Mouse (Mus musculus): ENCODE results near the gene Fbxo21. TPM values are rescaled to one million over a fixed set of nuclear protein-coding genes. Genes with fewer than 3 reads are reported as not detected.

Fbxo21 gene
- 31.1 TPM for polyA plus RNA-seq (2017; shearing (Covaris generic))

DNA sequence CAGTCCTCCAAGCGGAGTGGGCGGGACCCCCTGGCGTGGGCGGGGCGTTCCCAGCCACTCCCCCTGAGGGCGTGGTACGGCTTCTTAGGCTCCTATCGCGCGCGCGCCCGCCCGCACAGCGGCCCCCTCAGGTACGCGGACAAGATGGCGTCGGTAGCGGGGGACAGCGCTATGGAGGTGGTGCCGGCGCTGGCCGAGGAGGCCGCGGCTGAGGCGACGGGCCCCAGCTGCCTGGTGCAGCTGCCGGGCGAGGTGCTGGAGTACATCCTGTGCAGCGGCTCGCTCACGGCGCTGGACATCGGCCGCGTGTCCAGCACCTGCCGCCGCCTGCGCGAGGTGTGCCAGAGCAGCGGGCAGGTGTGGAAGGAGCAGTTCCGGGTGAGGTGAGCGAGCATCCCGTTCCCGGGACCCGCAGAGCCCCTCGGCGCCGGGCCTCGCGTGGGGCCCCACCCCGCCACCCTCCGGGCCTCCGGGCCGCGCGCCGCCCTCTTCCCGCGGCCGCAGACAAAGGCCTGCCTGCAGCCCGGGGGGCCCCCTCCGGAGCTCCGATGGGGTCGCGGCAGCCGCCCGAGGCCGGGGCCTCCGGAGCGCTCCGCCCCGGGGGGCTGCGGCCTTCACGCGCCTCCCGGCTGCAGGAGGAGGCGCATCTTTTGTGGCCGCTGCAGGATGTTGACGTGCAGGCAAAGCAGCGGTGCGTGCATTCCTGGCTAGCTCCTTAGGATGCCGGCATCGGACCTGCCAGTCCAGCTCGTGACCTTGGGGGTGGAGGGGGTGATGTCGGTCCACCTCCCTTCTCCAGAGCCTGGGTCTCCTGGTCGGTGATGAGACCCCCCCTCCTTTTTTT lies at the start of gene Fbxo21:
Gene Fbxo21 (plus strand): TSS at position 74 of the 844 bp plus-strand sequence.

DNA sequence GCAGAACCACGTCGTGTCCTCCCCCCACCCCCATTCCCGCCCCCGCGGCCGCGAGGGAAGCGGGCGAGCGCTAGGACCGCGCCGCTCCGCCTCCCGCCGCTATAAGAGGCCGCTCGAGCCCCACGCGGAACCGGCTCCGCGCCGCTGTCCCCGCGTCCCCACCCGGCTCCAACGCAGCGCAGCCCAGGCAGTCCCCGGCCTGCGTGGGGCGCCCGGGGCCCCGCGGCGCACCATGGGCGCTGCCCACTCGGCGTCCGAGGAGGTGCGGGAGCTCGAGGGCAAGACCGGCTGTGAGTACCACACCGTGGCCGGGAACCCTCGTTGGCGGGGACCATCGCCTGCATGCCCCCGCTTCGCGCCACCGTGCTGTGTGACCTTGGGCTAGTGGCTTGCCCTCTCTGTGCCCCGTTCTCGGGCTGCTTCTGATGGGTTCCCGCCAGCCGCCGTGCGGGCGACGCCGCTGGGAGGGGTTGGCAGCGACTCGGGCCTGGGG lies 51.2 kb downstream of the Fbxo21 start, which contains the start of gene Tesc:
Gene Tesc (plus strand): TSS at position 46 of the 493 bp plus-strand sequence.

Other genes starting within 250 kb of the Fbxo21 start
- 0.05 TPM for gene Nos1, start 195.7 kb upstream of the Fbxo21 start, polyA plus RNA-seq (2017; shearing (Covaris generic))
- 98.8 TPM for gene Tesc, start 51.0 kb downstream of the Fbxo21 start, polyA plus RNA-seq (2017; shearing (Covaris generic))
- gene Fbxw8, start 178.7 kb downstream of the Fbxo21 start, polyA plus RNA-seq (2017; shearing (Covaris generic)): 23.3 TPM
- gene Hrk, start 187.9 kb downstream of the Fbxo21 start, polyA plus RNA-seq (2017; shearing (Covaris generic)): not detected